Mouse (Mus musculus): ENCODE data around the gene Slc1a1. TPM values are rescaled to one million over a fixed set of nuclear protein-coding genes. Genes with fewer than 3 reads are reported as not detected.

The Slc1a1 gene
- total RNA-seq, 2 experiments from 2014 or later = not detected

DNA sequence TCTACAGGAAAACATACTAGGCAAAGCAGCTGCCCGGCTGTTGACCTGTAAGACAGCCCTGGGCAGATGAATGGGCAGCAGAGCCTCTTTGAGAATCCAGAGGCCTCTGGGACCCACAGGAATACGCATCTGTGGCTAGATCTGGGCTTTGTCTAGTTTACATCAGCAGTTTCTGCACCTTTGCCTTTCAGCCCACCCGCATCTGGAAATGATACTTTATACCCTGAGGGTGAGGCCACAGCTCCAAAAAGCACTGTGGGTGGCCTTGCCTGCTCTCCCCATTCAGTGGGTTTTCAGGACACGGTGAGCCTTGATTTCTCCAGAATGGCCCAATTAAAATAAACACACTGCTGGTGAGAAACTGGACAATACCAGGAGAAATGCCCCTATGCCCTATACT is 73.3 kb downstream of the Slc1a1 start:
- no peak for ATAC-seq (replicated peaks; ENCODE audit: poor library complexity, severe bottlenecking)

DNA sequence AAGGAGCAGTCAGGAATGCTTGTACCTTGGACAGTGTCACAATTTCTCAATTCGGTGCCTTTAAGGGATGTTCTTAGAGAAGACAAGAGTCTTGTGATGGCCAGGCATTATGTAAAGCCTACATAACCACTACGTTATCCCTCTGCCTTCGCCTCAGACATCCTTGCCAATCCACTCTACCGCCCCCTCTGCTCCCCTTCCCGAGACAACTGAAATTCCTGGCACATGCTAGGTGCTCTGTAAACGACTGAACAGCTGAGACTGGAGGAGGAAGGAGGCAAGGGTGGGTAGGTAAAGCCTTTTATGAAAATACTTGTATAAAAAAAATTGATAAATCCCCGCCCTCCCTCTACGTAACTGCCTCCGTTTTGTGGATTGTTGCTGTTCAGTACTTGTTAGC is 73.8 kb downstream of the Slc1a1 start:
- ATAC-seq (replicated peaks; ENCODE audit: poor library complexity, severe bottlenecking) = no peak

DNA sequence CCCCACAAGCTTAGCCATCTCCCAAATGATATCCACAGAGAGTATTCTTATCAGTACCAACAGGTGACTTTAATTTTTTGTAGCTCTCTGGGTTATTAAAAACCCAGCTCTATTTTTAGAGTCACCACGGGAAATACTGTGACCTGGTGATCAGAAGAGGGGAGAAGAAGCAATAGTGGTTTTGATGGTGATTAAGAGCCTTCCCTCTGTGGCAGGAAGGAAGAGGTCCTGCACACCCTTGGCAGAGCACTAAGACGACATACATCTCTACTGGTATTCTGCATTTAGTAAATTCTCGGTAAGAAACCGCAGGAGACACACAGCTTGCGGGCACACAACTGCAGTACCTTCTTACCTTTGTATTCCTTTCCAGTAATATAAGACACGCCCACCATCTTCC is 79.7 kb downstream of the Slc1a1 start:
- ATAC-seq (replicated peaks; ENCODE audit: poor library complexity, severe bottlenecking) = no peak

DNA sequence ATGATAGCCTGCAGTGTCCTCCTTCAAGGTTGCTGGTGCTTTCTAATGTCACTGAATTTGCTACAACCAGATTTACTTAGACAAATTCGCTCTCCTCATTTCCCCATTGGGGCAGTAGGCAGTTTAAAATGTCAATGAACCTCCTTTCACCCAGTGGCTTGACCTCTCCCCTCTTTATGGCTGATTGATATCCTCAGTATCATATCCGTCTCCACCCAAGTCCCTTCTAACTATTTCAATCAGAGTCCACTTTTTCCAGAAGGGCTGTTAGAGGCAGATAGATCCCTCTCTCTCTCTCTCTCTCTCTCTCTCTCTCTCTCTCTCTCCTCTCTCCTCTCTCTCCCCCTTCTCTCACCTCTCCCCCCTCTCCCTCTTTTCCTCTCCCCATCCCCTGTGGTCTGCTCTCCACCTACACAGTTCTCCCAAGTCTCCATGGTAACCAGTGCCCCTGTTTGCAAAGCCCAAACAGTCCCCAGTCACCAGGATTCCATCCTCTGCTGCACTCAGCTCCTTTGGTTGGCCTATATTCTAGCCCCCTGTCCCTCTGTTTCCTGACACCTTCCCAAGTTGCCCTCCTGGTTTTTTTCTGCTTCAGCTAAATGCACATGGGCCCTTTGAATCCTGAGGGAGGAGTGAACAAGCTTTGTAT is 80.9 kb downstream of the Slc1a1 start:
- no peak for ATAC-seq (replicated peaks; ENCODE audit: poor library complexity, severe bottlenecking)

GRCm38 (mm10) chr19:28916492-28916891 is 81.6 kb downstream of the Slc1a1 start:
- no peak for ATAC-seq (replicated peaks; ENCODE audit: poor library complexity, severe bottlenecking)

GRCm38 (mm10) chr19:28917839-28918238 is 83.0 kb downstream of the Slc1a1 start:
- peak; percentile 20 for ATAC-seq (replicated peaks; ENCODE audit: poor library complexity, severe bottlenecking)

- ATAC-seq (replicated peaks; ENCODE audit: poor library complexity, severe bottlenecking) = no peak
Observed at GRCm38 (mm10) chr19:28926366-28926765, 91.5 kb downstream of the Slc1a1 start.

- ATAC-seq (replicated peaks; ENCODE audit: poor library complexity, severe bottlenecking) = no peak
Observed at GRCm38 (mm10) chr19:28927396-28927795, 92.5 kb downstream of the Slc1a1 start.

DNA sequence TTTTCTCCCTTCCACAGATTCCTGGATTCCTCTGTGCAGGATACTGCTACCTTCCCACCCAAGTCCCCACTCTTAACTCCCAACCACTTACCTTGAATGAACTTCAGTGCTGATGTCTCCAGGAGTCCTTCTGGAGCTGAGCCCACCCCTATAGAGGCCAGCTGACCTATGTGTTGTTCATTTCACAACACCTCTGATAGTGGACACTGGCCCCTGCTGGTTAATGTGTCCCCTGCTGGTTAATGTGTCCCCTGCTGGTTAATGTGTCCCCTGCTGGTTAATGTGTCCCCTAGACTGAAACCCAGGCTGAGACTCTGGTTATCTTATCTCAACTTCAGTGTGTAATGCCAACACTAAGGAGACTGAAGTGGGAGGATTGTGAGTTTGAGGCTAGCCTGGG is 94.2 kb downstream of the Slc1a1 start:
- ATAC-seq (replicated peaks; ENCODE audit: poor library complexity, severe bottlenecking) = no peak

DNA sequence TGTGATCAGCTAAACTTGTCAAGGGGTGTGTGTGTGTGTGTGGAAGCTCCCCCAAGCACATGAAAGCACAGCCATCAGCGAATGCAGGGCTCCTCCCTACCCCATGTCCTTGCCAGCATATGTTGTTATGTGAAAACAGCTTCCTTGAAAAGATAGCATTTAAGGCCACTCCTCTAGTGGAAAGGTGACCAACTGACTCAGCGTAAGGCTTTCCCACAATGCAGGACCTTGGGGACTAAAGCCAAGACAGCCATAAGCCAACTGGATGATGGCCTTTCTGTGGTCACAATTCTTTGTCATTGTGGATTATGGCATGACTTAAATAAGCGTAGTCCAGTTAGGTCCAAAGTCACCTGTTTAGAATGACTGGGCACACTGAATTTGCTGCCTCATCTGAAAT is 100.0 kb downstream of the Slc1a1 start:
- no peak for ATAC-seq (replicated peaks; ENCODE audit: poor library complexity, severe bottlenecking)

GRCm38 (mm10) chr19:28940135-28940874 is 105.5 kb downstream of the Slc1a1 start:
- no peak for ATAC-seq (replicated peaks; ENCODE audit: poor library complexity, severe bottlenecking)

GRCm38 (mm10) chr19:28941271-28941670 is 106.4 kb downstream of the Slc1a1 start:
- no peak for ATAC-seq (replicated peaks; ENCODE audit: poor library complexity, severe bottlenecking)

GRCm38 (mm10) chr19:28946782-28947181 is 111.9 kb downstream of the Slc1a1 start:
- no peak for ATAC-seq (replicated peaks; ENCODE audit: poor library complexity, severe bottlenecking)

GRCm38 (mm10) chr19:28947311-28947710 is 112.5 kb downstream of the Slc1a1 start:
- ATAC-seq (replicated peaks; ENCODE audit: poor library complexity, severe bottlenecking) = no peak

- ATAC-seq (replicated peaks; ENCODE audit: poor library complexity, severe bottlenecking) = no peak
Observed at GRCm38 (mm10) chr19:28951251-28951650, 116.4 kb downstream of the Slc1a1 start.

DNA sequence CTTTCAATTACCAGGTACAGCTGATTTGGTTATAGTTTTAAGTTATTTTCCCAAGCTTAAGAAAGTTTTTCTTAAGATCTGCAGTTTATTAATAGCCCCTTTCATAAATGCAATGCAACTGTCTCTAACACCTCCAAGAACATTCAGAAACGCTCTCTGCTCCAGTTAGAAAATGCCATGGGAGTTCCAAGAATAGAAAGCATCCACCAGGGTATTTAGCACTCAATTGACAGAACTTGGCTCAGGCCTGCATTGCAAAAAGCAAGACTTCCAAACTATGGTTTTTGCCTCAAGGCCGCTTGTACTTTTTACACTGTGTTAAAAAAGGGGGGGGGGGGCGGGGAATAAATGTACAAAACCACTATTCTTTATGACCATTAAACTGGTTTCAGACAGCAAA is 128.3 kb downstream of the Slc1a1 start:
- ATAC-seq (replicated peaks; ENCODE audit: poor library complexity, severe bottlenecking) = no peak

GRCm38 (mm10) chr19:28963513-28963841 is 128.6 kb downstream of the Slc1a1 start:
- no peak for ATAC-seq (replicated peaks; ENCODE audit: poor library complexity, severe bottlenecking)

Other genes starting within 250 kb of the Slc1a1 start
- gene Glis3, start 155.0 kb upstream of the Slc1a1 start, total RNA-seq (2014; fragmentation: Nextera tagmentation) = 8.9 and 10.0 TPM in 2 replicates
- 3.4 and 4.5 TPM in 2 replicates for gene Glis3, start 155.0 kb upstream of the Slc1a1 start, total RNA-seq (2017)
- gene Plpp6, start 128.9 kb downstream of the Slc1a1 start, total RNA-seq (2014; fragmentation: Nextera tagmentation) = 8.8 and 9.9 TPM in 2 replicates
- 4.0 and 5.1 TPM in 2 replicates for gene Plpp6, start 128.9 kb downstream of the Slc1a1 start, total RNA-seq (2017)
- gene 4430402I18Rik, start 132.8 kb downstream of the Slc1a1 start, total RNA-seq (2014; fragmentation: Nextera tagmentation) = not detected in 2 replicates
- 0.72 TPM in 1 of 2 replicates, not detected in the other for gene 4430402I18Rik, start 132.8 kb downstream of the Slc1a1 start, total RNA-seq (2017)
- gene Cdc37l1, start 155.3 kb downstream of the Slc1a1 start, total RNA-seq (2014; fragmentation: Nextera tagmentation) = 41.0 and 49.6 TPM in 2 replicates
- 31.4 and 37.7 TPM in 2 replicates for gene Cdc37l1, start 155.3 kb downstream of the Slc1a1 start, total RNA-seq (2017)
- 41.2 and 51.0 TPM in 2 replicates for gene Ak3, start 212.9 kb downstream of the Slc1a1 start, total RNA-seq (2014; fragmentation: Nextera tagmentation)
- 20.5 and 27.8 TPM in 2 replicates for gene Ak3, start 212.9 kb downstream of the Slc1a1 start, total RNA-seq (2017)